Mouse (Mus musculus) limb, embryonic 11.5 days (tissue): ENCODE measurements around the gene Mea1. TPM values are rescaled to one million over a fixed set of nuclear protein-coding genes. Genes with fewer than 3 reads are reported as not detected.

Source experiments
- ATAC-seq: fragments of 200-750 bp; cut with Nextera tagmentation; 2 replicates; pipeline ENCODE4 v1.8.0; 2017; ENCODE audit warnings: low read depth; ENCODE audit not compliant: insufficient number of reproducible peaks, low FRiP score, low TSS enrichment
- DNase-seq: peaks from one replicate; pipeline ENCODE4 v3.0.0-alpha.2; 2015; ENCODE audit warnings: low spot score
- H3K27ac ChIP-seq: fragments of 300-500 bp; sonication (generic); replicated peaks from 2 replicates; pipeline ENCODE4 v1.5.1; 2014; ENCODE audit warnings: low read depth, mild to moderate bottlenecking, low read length
- H3K27me3 ChIP-seq: fragments of 300-500 bp; sonication (generic); 2 replicates; pipeline ENCODE4 v1.6.1; 2014; ENCODE audit warnings: mild to moderate bottlenecking, low read length, mixed read lengths; ENCODE audit not compliant: control insufficient read depth, insufficient read depth
- H3K36me3 ChIP-seq: fragments of 300-500 bp; sonication (generic); 2 replicates; pipeline ENCODE4 v1.6.1; 2014; ENCODE audit warnings: mild to moderate bottlenecking, low read length, moderate library complexity, mixed read lengths; ENCODE audit not compliant: control insufficient read depth, insufficient read depth
- H3K4me1 ChIP-seq: fragments of 300-500 bp; sonication (generic); 2 replicates; pipeline ENCODE4 v1.6.1; 2014; ENCODE audit warnings: low read length, mixed read lengths; ENCODE audit not compliant: control insufficient read depth, insufficient read depth
- H3K4me2 ChIP-seq: fragments of 300-500 bp; sonication (generic); 2 replicates; pipeline ENCODE4 v1.6.1; 2014; ENCODE audit warnings: low read depth, mild to moderate bottlenecking, moderate library complexity; ENCODE audit not compliant: severe bottlenecking
- H3K4me3 ChIP-seq: fragments of 300-500 bp; sonication (generic); 2 replicates; pipeline ENCODE4 v1.5.1; 2014; ENCODE audit warnings: low read depth, low read length
- H3K9ac ChIP-seq: fragments of 300-500 bp; sonication (generic); 2 replicates; pipeline ENCODE4 v1.6.1; 2014; ENCODE audit warnings: mild to moderate bottlenecking, low read length
- H3K9me3 ChIP-seq: fragments of 300-500 bp; sonication (generic); 2 replicates; pipeline ENCODE4 v1.6.1; 2016; ENCODE audit warnings: low read length; ENCODE audit not compliant: control insufficient read depth
- WGBS: fragments of 180-500 bp; shearing (Covaris S2); extraction: QIAGEN DNeasy Blood & Tissue Kit; methylation state at CpG from one replicate; pipeline ENCODE4 v1.1.7; 2014; 5-methylcytosine and 5-hydroxymethylcytosine counted together
- polyA plus RNA-seq: library from polyadenylated mRNA; unstranded; fragments of >200 nt; fragmentation: Nextera tagmentation; extraction: Ambion mirVana; gene quantifications from 2 replicates; pipeline ENCODE4 v1.2.1, GENCODE M21; 2014

Gene Mea1
- polyA plus RNA-seq, 1 experiment from 2014 or later: 160 TPM

DNA sequence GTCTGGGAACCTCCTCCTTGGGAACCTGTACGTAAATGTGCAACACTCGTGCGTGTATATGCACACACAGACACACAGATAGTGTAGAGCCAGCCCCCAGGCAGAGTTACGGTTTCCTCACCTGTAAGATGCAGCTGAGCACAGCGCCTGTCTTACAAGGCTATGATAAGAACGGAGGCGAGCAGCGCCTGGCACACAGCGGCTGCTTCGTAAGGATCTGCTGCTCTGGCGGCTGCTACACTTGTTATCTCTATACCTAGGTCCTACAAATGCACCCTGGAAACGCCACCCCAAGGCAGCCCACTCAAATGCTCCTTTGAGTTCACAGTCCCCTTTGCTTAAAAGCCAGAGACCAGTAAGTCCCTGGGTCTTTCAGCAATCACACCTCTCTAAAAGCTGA lies 12.1 kb downstream of the Mea1 start:
- Histone ChIP-seq H3K27me3 (no peaks in the 10 kb centered on the region), H3K36me3 (peaks cover 11% of the 10 kb centered on the region; the same call in 1 of the 2 replicates), H3K4me3 (no peak overlapping the region), H3K4me1 (no peaks in the 10 kb centered on the region), H3K9ac (no peak overlapping the region), H3K27ac (no peak overlapping the region), H3K9me3 (no peaks in the 10 kb centered on the region), H3K4me2 (no peak overlapping the region)
- DNase-seq: no peak
- WGBS: 93% methylated on average over 12 of the region's 12 CpGs
- no peak for ATAC-seq

DNA sequence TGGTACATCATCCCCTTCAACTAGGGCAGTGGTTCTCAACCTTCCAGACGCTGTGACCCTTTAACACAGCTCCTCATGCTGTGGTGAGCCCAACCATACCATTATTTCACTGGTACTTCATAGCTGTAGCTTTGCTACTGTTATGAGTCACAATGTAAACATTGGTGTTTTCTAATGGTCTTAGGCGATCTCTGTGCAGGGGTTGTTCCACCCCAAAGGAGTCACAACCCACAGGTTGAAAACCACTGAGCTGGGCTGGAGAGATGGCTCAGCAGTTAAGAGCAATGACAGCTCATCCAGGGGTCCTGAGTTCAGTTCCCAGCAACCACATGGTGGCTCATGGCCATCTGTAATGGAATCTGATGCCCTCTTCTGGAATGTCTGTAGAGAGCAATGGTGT lies 12.8 kb downstream of the Mea1 start:
- no peak overlapping the region for H3K27ac ChIP-seq
- H3K27me3 ChIP-seq: no peaks in the 10 kb centered on the region
- H3K36me3 ChIP-seq: peaks cover 10% of the 10 kb centered on the region; the same call in 1 of the 2 replicates
- no peak overlapping the region for H3K4me3 ChIP-seq
- no peak overlapping the region for H3K4me2 ChIP-seq
- no peak overlapping the region for H3K9ac ChIP-seq
- 92% methylated on average over 2 of the region's 2 CpGs for WGBS
- DNase-seq (no peak), ATAC-seq (no peak)
- H3K4me1 ChIP-seq: no peaks in the 10 kb centered on the region
- H3K9me3 ChIP-seq: no peaks in the 10 kb centered on the region

DNA sequence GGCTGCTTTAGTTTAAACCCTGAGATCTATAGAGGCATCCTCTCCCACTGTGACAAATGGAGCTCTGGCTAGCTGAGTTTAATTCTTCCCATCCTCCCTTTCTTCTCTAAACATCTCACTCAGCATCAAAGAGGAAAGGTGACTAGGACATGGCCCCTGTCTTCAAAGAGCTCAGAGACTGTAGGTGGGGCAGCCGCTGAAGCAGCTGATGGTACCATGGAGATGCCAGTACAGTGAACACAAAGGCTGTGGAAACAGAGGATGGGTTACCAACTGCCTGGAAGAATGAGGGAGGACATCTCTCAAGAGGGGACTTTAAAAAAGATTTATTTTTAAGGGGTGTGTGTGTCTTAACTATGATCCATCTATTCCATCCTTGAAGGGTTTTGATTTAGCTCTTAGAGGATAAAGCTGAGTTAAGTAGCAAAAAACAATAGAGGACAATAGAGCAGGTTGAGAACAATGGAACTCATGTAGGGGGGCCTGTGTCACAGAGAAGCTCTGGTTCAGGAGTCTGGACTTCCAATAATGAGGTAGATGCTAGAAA lies 16.0 kb downstream of the Mea1 start:
- Histone ChIP-seq H3K4me3 (no peak overlapping the region), H3K36me3 (peaks cover 3% of the 10 kb centered on the region; the same call in 1 of the 2 replicates), H3K27me3 (no peaks in the 10 kb centered on the region), H3K4me1 (no peaks in the 10 kb centered on the region), H3K4me2 (no peak overlapping the region), H3K9ac (no peak overlapping the region), H3K9me3 (no peaks in the 10 kb centered on the region), H3K27ac (no peak overlapping the region)
- DNase-seq (no peak), ATAC-seq (no peak)
- 76% methylated on average over 1 of the region's 1 CpGs for WGBS

DNA sequence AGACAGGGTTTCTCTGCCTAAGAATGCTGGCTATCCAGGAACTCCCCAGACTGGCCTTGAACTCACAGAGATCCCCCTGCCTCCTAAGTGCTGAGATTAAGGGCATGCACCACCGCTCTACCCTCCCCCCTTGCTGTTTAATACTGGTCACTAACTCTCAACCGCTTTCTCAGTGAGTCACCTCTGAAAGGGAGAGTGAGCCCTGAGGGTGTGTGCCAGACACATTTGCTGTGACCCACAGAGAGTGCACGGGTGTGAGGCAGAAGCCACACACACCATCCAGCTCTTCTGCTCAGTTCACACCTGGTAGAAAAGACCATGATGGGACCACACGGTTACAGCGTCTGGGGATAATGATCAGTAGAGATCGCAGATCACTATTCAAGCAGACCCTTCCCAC lies 19.9 kb downstream of the Mea1 start:
- Histone ChIP-seq H3K27me3 (no peaks in the 10 kb centered on the region), H3K4me1 (peaks cover 11% of the 10 kb centered on the region), H3K4me2 (no peak overlapping the region), H3K4me3 (no peak overlapping the region), H3K9ac (no peak overlapping the region), H3K9me3 (no peaks in the 10 kb centered on the region), H3K36me3 (peaks cover 7% of the 10 kb centered on the region; the same call in 1 of the 2 replicates), H3K27ac (no peak overlapping the region)
- WGBS: 88% methylated on average over 6 of the region's 6 CpGs
- DNase-seq: no peak
- ATAC-seq: no peak

DNA sequence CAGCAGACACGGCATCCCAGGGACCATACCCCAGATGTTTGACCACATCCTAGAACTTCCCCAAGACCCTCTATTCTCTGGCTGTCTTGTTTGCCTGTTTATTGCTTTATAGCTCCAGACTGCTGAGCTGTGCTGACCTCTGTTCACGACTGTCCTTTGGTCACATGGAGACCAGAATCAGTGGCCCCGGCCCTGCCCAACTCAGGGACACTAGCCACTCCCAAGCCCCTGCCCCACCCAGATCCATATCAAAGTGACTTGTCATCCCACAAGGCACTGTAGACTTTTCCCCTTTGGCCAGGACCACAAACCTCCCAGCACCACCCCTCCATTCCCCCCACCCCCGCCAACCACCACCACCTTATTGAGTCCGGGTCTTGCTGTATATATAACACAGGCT lies 20.7 kb downstream of the Mea1 start:
- peaks cover 15% of the 10 kb centered on the region for H3K4me1 ChIP-seq
- no peak overlapping the region for H3K4me3 ChIP-seq
- DNase-seq (no peak), ATAC-seq (no peak)
- H3K27ac ChIP-seq: no peak overlapping the region
- H3K9ac ChIP-seq: no peak overlapping the region
- H3K9me3 ChIP-seq: no peaks in the 10 kb centered on the region
- 48% methylated on average over 5 of the region's 5 CpGs for WGBS
- peaks cover 4% of the 10 kb centered on the region; the same call in 1 of the 2 replicates for H3K36me3 ChIP-seq
- no peak overlapping the region for H3K4me2 ChIP-seq
- no peaks in the 10 kb centered on the region for H3K27me3 ChIP-seq

DNA sequence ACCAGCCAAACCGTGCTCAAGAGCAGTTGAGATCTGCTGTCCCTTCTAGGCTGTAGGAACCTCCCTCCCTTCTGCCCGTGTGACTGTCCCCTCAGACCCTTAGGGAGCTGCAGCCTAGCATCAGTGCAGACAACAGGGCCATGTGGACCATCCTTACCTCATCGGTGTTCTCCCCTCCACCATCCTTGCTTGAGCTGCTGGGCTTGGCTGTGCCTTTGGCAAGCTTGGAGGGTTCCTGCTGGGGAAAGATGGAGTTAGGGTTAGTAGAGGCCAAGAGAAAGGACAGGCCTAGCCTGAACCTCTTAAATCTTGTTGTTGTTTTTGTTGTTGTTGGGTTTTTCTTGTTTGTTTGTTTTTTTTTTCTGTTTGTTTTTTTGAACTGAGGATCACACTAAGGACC lies 21.3 kb downstream of the Mea1 start:
- WGBS: 83% methylated on average over 3 of the region's 3 CpGs
- no peak overlapping the region for H3K4me2 ChIP-seq
- H3K9ac ChIP-seq: no peak overlapping the region
- H3K36me3 ChIP-seq: peaks cover 4% of the 10 kb centered on the region; the same call in 1 of the 2 replicates
- no peak overlapping the region for H3K27ac ChIP-seq
- ATAC-seq (no peak), DNase-seq (no peak)
- H3K4me3 ChIP-seq: no peak overlapping the region
- peaks cover 15% of the 10 kb centered on the region for H3K4me1 ChIP-seq
- no peaks in the 10 kb centered on the region for H3K27me3 ChIP-seq
- H3K9me3 ChIP-seq: no peaks in the 10 kb centered on the region

DNA sequence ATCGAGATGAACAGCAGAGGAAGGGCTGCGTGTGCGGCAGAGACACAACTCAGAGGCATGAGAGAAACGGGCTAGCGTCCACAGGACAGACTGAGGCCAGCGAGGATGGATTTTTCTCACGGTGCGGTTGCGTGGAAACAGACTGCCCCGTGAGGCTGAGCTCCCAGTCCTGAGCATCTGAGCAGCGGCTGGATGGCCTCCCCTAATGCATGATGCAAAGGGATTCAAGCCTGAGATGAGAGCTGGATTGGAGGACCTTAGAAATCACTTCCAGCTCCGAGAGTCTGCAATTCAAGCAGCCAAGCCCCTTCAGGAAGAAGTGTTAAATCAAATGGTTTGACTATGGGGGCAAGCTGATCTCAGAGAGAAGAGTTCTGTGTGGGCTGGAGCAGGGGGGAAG lies 22.9 kb downstream of the Mea1 start:
- Histone ChIP-seq H3K4me3 (no peak overlapping the region), H3K4me2 (no peak overlapping the region), H3K27ac (no peak overlapping the region), H3K9me3 (no peaks in the 10 kb centered on the region), H3K36me3 (peaks cover 4% of the 10 kb centered on the region; the same call in 1 of the 2 replicates), H3K9ac (0 out of 2 replicates have a peak overlapping the region, but pooled peaks have one; percentile 17), H3K4me1 (peaks cover 15% of the 10 kb centered on the region), H3K27me3 (no peaks in the 10 kb centered on the region)
- 89% methylated on average over 12 of the region's 12 CpGs for WGBS
- DNase-seq (no peak), ATAC-seq (no peak)

DNA sequence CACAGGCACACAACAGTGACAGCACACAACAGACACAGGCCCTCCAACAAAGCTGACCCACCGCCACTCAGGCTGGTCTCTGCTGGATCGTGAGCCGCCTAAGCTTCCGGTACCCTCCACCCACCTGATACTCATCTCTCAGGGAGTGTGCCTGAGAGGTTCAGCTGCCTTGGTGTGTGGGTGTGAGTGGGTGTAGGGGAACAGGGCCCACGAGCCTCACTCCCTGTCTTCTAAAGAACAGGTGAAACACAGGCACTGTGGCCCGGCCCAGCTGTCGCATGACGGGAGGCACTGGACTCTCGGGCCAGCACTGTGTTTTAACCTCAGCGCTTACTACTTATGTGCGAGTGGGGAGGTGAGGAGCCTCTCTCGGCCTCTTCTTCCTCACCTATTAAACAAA lies 23.5 kb downstream of the Mea1 start:
- H3K9me3 ChIP-seq: no peaks in the 10 kb centered on the region
- H3K4me3 ChIP-seq: no peak overlapping the region
- DNase-seq: no peak
- no peak overlapping the region for H3K27ac ChIP-seq
- no peak for ATAC-seq
- H3K36me3 ChIP-seq: peaks cover 4% of the 10 kb centered on the region; the same call in 1 of the 2 replicates
- no peak overlapping the region for H3K9ac ChIP-seq
- H3K4me2 ChIP-seq: no peak overlapping the region; the same call in 1 of the 2 replicates
- peaks cover 15% of the 10 kb centered on the region for H3K4me1 ChIP-seq
- 87% methylated on average over 12 of the region's 12 CpGs for WGBS
- no peaks in the 10 kb centered on the region for H3K27me3 ChIP-seq

DNA sequence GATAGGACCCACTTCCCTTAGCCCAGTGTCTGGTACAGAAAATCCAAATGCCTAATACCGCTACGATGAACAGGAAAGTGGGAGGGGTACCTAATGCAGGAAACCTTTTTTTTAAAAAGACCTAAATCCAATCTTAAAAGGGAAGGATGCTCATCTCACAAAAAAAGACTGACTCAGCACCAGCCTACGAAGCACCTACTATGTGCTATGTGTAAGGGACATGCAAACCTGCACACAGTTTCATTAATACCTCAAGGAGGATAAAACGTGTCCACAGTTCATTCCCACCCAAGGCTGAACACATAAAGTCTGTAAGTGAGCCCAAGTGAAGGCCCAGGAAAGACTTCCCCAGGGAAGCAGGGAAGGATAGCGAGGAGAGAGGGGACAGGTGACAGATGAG lies 23.9 kb downstream of the Mea1 start:
- no peak overlapping the region for H3K4me3 ChIP-seq
- WGBS: 88% methylated on average over 5 of the region's 5 CpGs

More for the DNA sequence above, 23.9 kb downstream of the Mea1 start:
- Histone ChIP-seq H3K9ac (0 out of 2 replicates have a peak overlapping the region, but pooled peaks have one; percentile 3), H3K27ac (no peak overlapping the region), H3K9me3 (no peaks in the 10 kb centered on the region), H3K27me3 (no peaks in the 10 kb centered on the region), H3K4me2 (no peak overlapping the region), H3K4me1 (peaks cover 15% of the 10 kb centered on the region), H3K36me3 (peaks cover 4% of the 10 kb centered on the region; the same call in 1 of the 2 replicates)
- DNase-seq: no peak
- ATAC-seq: no peak
